Comparison of ENCODE assay signal across 8 mouse cellular contexts in genomic region chr2:121806959-121807653, GRCm38 (mm10). TPM values are rescaled to one million over a fixed set of nuclear protein-coding genes. Genes with fewer than 3 reads are reported as not detected.
DNase-seq lines count a peak whose midpoint lies in the region; ATAC-seq and TF ChIP-seq lines count a peak whose summit lies in the region.

Gene Frmd5, minus strand, starts transcription at chr2:121807087.

- WGBS in heart, embryonic 13.5 days: 1% methylated on average over 35 of the region's 35 CpGs
- under 1% methylated on average over 35 of the region's 35 CpGs for WGBS in kidney, postnatal 0 days
- 2% methylated on average over 35 of the region's 35 CpGs for WGBS in liver, adult 2 months

- peak within 1 kb of the TSS; percentile 77 for H3K9ac ChIP-seq in heart, embryonic 13.5 days
- H3K9ac ChIP-seq in kidney, postnatal 0 days (ENCODE audit: low read depth, low read length): peak within 1 kb of the TSS; percentile 31; the same call in 1 of the 2 replicates
- H3K9ac ChIP-seq in liver, adult 2 months (ENCODE audit: low read depth, low read length): no peak within 1 kb of the TSS

- peak; percentile 100 for ATAC-seq in CD4-positive, CD25-positive, alpha-beta regulatory T cell, adult 4 months
- peak; percentile 89 for ATAC-seq in heart, embryonic 13.5 days (ENCODE audit: extremely low read depth, insufficient number of reproducible peaks, low FRiP score, low TSS enrichment)
- ATAC-seq in kidney, postnatal 0 days (replicated peaks; ENCODE audit: low FRiP score, low read depth): peak; percentile 97

- H3K4me3 ChIP-seq in heart, embryonic 13.5 days: peak within 1 kb of the TSS; percentile 78
- H3K4me3 ChIP-seq in kidney, postnatal 0 days (replicated peaks; ENCODE audit: low read depth, low read length): peak within 1 kb of the TSS; percentile 52
- peak within 1 kb of the TSS; percentile 66 for H3K4me3 ChIP-seq in liver, adult 2 months (ENCODE audit: insufficient read depth, low read depth, low read length)
- peak within 1 kb of the TSS; percentile 19 for H3K4me3 ChIP-seq in myocyte

- peak within 1 kb of the TSS; percentile 52 for H3ac ChIP-seq in myocyte (ENCODE audit: control insufficient read depth, insufficient read length)

- no peaks in the 10 kb centered on the region for H3K79me2 ChIP-seq in liver, adult 2 months (ENCODE audit: control insufficient read depth, insufficient read depth, low read length)
- no peaks in the 10 kb centered on the region for H3K79me2 ChIP-seq in myocyte (ENCODE audit: control insufficient read depth, insufficient read depth)

- peaks cover 57% of the 10 kb centered on the region for H3K27me3 ChIP-seq in heart, embryonic 13.5 days (replicated peaks)
- peaks cover 19% of the 10 kb centered on the region for H3K27me3 ChIP-seq in kidney, postnatal 0 days (ENCODE audit: insufficient read depth, low read length)
- H3K27me3 ChIP-seq in liver, adult 2 months (ENCODE audit: control insufficient read depth, insufficient read depth, low read length): peaks cover 15% of the 10 kb centered on the region
- H3K27me3 ChIP-seq in myocyte (ENCODE audit: control insufficient read depth, insufficient read depth, insufficient read length): peaks cover 14% of the 10 kb centered on the region

- no peak within 1 kb of the TSS for H3K27ac ChIP-seq in heart, embryonic 13.5 days (replicated peaks)
- H3K27ac ChIP-seq in kidney, postnatal 0 days: no peak within 1 kb of the TSS
- no peak within 1 kb of the TSS for H3K27ac ChIP-seq in liver, adult 2 months (replicated peaks; ENCODE audit: insufficient read depth, low read depth, low read length)

- no peak for TF ChIP-seq CTCF in kidney, postnatal 0 days (IDR thresholded peaks at IDR 0.05; ENCODE audit: low read depth)
- TF ChIP-seq CTCF in liver, adult 2 months (IDR thresholded peaks at IDR 0.05; ENCODE audit: low read depth, low read length): no peak

- H3K4me1 ChIP-seq in heart, embryonic 13.5 days: peaks cover 14% of the 10 kb centered on the region
- peaks cover 5% of the 10 kb centered on the region; the same call in 1 of the 2 replicates for H3K4me1 ChIP-seq in kidney, postnatal 0 days (replicated peaks; ENCODE audit: insufficient read depth, low read length)
- H3K4me1 ChIP-seq in liver, adult 2 months (ENCODE audit: control insufficient read depth, insufficient read depth, low read length): no peaks in the 10 kb centered on the region

- DNase-seq in c-Kit-positive CD71-negative TER-119-negative erythroid progenitor cells, embryonic 14.5 days (ENCODE audit: low read depth): peak; percentile 74
- DNase-seq in fibroblast of lung, adult 2 months (ENCODE audit: low read depth): peak; percentile 78
- peak; percentile 88 for DNase-seq in kidney, postnatal 0 days (ENCODE audit: low spot score)
- DNase-seq in liver, adult 2 months (ENCODE audit: extremely low read depth, low read depth, low spot score): peak; percentile 69
- peak; percentile 73 to 81 for DNase-seq in spleen, postnatal 4 days (ENCODE audit: low spot score in 2 of 2)

- peak within 1 kb of the TSS; percentile 99 for H3K4me2 ChIP-seq in heart, embryonic 13.5 days
- H3K4me2 ChIP-seq in kidney, postnatal 0 days (ENCODE audit: low read length): peak within 1 kb of the TSS; percentile 81
- H3K4me2 ChIP-seq in myocyte (ENCODE audit: low read depth): peak within 1 kb of the TSS; percentile 95

- H3K36me3 ChIP-seq in heart, embryonic 13.5 days: no peaks in the 10 kb centered on the region
- H3K36me3 ChIP-seq in kidney, postnatal 0 days (ENCODE audit: insufficient read depth, low read length): no peaks in the 10 kb centered on the region
- no peaks in the 10 kb centered on the region for H3K36me3 ChIP-seq in liver, adult 2 months (ENCODE audit: control insufficient read depth, insufficient read depth, low read length)
- no peaks in the 10 kb centered on the region for H3K36me3 ChIP-seq in myocyte (ENCODE audit: control insufficient read depth, insufficient read depth)

- TF ChIP-seq POLR2A in liver, adult 2 months (IDR thresholded peaks at IDR 0.05; ENCODE audit: extremely low read depth, insufficient read depth, low read length): no peak
- TF ChIP-seq POLR2A in myocyte (IDR thresholded peaks at IDR 0.05; ENCODE audit: insufficient read length, low read depth): no peak

- H3K9me3 ChIP-seq in heart, embryonic 13.5 days: no peaks in the 10 kb centered on the region
- no peaks in the 10 kb centered on the region for H3K9me3 ChIP-seq in kidney, postnatal 0 days (replicated peaks; ENCODE audit: low read length)

TF ChIP-seq in myocyte, 11 proteins besides CTCF, POLR2A, EP300 and RAD21:
- TF ChIP-seq SRF (IDR thresholded peaks at IDR 0.05; ENCODE audit: control insufficient read depth, insufficient read length, low read depth): no peak
- TF ChIP-seq POLR2AphosphoS2 (IDR thresholded peaks at IDR 0.05; ENCODE audit: insufficient read length, low read depth): no peak
- TF ChIP-seq USF1 (IDR thresholded peaks at IDR 0.05; ENCODE audit: low read depth): no peak
- no peak for TF ChIP-seq MYOD1 (IDR thresholded peaks at IDR 0.05; ENCODE audit: control insufficient read depth in 1 of 3, insufficient read length in 2 of 3, low read depth in 2 of 3)
- TF ChIP-seq CEBPB (IDR thresholded peaks at IDR 0.05; ENCODE audit: insufficient read depth, poor library complexity, severe bottlenecking): no peak
- no peak for TF ChIP-seq TCF3 (IDR thresholded peaks at IDR 0.05; ENCODE audit: insufficient read length, low read depth)
- TF ChIP-seq REST (IDR thresholded peaks at IDR 0.05; ENCODE audit: insufficient read depth, insufficient read length): no peak
- TF ChIP-seq MAX (IDR thresholded peaks at IDR 0.05; ENCODE audit: low read depth): no peak
- TF ChIP-seq TCF12 (IDR thresholded peaks at IDR 0.05; ENCODE audit: insufficient read depth, poor library complexity, severe bottlenecking): no peak
- no peak for TF ChIP-seq E2F4 (IDR thresholded peaks at IDR 0.05; ENCODE audit: insufficient read depth)
- TF ChIP-seq MYOG (IDR thresholded peaks at IDR 0.05; ENCODE audit: control insufficient read depth in 1 of 3, insufficient read depth in 1 of 3, insufficient read length in 2 of 3, low read depth in 2 of 3): no peak
TF ChIP-seq in myocyte: peak in this region for 0.

RNA-seq across cellular contexts. Expression of gene Frmd5, which starts in this region (rescaled TPM):
- 1 to 10 TPM; 1.1 TPM for polyA plus RNA-seq in CD4-positive, CD25-positive, alpha-beta regulatory T cell, adult 4 months (2017; shearing (Covaris generic))
- polyA plus RNA-seq in heart, embryonic 13.5 days (2015; fragmentation: Nextera tagmentation; extraction: Ambion mirVana): 21.6 and 25.2 TPM in 2 replicates
- 0.37 and 0.42 TPM in 2 replicates for polyA plus RNA-seq in kidney, postnatal 0 days (2015; fragmentation: Nextera tagmentation; extraction: Ambion mirVana)
- 0.27 TPM in 1 of 2 replicates, not detected in the other for total RNA-seq in liver, adult 2 months (2014; rRNA removed)
- 0.12 TPM in 1 of 2 replicates, not detected in the other for polyA plus RNA-seq in liver, adult 2 months (2012; rRNA removed)
- polyA plus RNA-seq in myocyte (2012; fragmentation: generic; extraction: Trizol): 0.44 TPM

Comparison
In these comparisons a context has a peak if more than half of its experiments do, and no peak if none do; other contexts are left out.
1. RNA of gene Frmd5 (polyA plus RNA-seq): 21.6 to 25.2 TPM in heart, embryonic 13.5 days; 1.1 TPM in CD4-positive, CD25-positive, alpha-beta regulatory T cell, adult 4 months, 0.44 TPM in myocyte (single experiment), 0.37 to 0.42 TPM in kidney, postnatal 0 days and 0.12 TPM in liver, adult 2 months; every median in the first group is over 10 times any median in the second.
2. Peak in DNase-seq, ATAC-seq, H3K4me3 ChIP-seq, H3K9ac ChIP-seq and H3K4me2 ChIP-seq in kidney, postnatal 0 days; RNA of the gene not detected or under 1 TPM.
3. Peak in DNase-seq and H3K4me3 ChIP-seq in liver, adult 2 months; RNA of the gene not detected or under 1 TPM.
4. H3K4me3 ChIP-seq: peak in every context shown above with its lines; median percentile 78 in heart, embryonic 13.5 days; 66 in liver, adult 2 months; 52 in kidney, postnatal 0 days; 19 in myocyte.
5. Peak in every context shown above with its lines, with median percentiles within 50 percentile points of each other: ATAC-seq, DNase-seq and H3K4me2 ChIP-seq.